Mouse (Mus musculus) adrenal gland, adult (tissue): ENCODE data around the gene Phldb1.

Source experiments
- DNase-seq, 2 experiments: peaks; one replicate each; pipeline ENCODE4 v3.0.0; 2022 to 2023; ENCODE audit warnings: low spot score in 1 of 2; ENCODE audit not compliant: inconsistent age in 2 of 2

Phldb1 gene

DNA sequence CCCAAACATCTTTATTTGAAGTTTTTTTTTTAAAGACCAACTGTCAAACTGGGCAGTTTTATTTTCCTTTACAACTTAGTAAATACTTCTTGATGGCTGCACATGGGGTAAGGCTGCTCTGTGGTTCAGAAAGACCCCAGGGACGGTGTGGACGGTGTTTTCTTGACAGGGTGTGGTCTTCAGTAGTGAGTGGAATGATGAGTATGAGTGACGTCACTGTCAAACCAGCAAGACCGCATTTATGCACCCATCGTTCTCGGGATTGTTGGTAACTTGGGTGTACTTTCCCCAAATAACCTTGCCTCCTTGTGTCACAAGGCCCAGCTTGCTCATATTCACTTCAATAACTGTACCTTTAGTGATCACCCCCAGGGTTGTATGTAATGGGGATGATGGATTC is 71.3 kb downstream of the Phldb1 start:
- no peak for DNase-seq

DNA sequence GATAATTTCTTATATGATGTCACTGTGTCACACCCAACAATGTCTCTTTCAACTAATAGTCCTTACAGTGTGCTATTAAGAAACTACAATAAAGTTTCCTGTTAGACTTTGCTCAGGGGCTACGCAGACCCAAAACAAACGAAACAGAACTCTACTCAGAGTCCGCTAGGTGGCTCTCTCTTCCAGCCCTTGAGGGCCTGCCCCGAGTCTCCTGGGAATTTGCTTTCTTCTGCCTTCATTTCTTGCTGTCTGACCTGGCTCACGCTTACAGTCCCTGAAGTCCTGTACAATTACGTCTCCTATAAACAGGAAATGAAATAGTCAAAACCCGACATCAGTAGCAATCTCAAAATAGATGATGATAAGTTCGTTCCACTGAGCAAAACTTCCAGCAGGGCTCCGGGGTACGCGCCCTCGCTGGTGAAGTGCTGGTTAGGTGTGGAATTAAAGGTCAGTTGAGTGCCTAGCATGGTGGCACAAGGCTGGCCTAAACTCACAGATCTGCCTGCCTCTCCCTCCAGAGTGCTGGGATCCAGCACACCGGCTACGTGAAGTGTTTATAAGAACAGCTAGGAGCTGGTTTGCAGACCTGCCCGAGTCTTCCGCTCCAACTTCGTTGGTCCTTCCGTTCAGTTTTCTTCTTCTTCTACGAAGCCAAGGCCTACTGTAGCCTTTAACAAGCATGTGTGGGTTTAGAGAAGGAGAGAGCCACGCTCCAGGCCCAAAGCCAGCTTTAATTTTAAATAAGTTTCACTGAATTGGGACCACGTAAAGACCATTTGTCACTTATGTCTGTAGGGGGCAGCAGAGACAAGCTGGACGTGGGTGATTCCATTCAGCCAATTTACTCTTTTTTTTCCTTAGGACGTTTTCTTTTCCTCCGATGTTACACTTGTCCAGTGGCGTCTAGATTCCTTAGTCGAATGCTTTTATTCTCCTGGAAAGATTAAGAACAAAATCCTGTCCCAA is 79.6 kb downstream of the Phldb1 start:
- peak; percentile 59 to 88 for DNase-seq

- no peak for DNase-seq
Observed at GRCm38 (mm10) chr9:44653896-44654295, 81.1 kb downstream of the Phldb1 start.

GRCm38 (mm10) chr9:44652027-44652426 is 83.0 kb downstream of the Phldb1 start:
- peak; percentile 81 to 90 for DNase-seq

DNA sequence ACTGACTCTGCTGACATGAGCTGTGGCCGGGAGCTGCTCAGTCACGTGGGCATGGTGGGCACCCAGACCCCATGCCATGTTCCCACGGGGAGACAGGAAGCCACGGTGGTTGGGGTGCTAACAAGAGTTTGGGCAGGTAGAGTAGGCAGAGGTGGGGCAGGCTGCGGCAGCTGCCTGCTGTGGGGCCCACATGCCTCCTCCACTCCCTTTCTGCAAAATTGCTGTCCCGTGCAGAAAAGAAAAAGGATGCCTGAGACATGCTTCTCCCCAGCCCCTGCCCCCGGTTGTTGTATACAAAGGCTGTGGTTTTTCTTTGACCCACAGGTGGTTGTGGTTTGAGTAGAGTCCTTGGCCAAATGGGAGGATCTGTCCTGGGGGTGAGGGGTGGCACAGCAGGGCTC is 86.1 kb downstream of the Phldb1 start:
- DNase-seq = no peak

- no peak for DNase-seq
Observed at GRCm38 (mm10) chr9:44647656-44648055, 87.3 kb downstream of the Phldb1 start.

DNA sequence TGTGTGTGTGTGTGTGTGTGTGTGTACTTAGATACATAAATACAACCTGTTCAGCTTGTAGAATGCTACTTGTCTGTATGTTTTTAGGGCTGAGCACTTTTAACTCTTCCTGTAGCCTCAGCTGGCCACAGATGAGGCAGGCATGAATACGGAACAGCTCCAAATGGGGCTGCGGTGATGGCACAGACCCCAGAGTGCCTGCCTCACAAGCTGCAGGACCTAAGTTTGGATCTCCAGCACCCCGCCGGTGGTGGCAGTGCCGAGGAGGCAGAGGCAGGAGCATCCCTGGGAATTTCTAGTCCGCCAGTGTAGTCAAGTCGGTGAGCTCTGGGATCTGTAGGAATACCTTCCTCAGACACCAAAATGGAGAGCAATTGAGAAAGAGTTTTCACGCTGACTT is 88.0 kb downstream of the Phldb1 start:
- DNase-seq = no peak

GRCm38 (mm10) chr9:44646366-44646765 is 88.6 kb downstream of the Phldb1 start:
- no peak for DNase-seq

DNA sequence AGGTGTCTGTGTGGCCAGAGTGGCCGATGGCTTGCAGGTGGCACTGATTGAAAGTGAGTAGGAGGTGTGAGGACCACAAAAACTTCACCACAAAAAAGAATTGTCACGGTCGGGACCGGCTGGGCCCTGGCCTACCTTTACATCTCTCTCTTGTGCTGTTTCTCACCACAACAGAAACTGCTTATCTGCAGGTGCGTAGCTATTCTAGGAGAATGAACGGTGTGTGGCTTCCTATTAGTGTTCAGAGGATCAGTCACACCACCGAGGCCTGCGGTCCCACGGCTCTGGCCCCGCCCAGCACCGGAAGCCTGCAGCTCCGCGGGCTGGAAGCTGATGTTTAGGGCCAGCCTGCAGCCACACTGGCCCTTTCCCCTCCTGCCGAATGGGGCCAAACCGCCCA is 89.1 kb downstream of the Phldb1 start:
- no peak for DNase-seq

DNA sequence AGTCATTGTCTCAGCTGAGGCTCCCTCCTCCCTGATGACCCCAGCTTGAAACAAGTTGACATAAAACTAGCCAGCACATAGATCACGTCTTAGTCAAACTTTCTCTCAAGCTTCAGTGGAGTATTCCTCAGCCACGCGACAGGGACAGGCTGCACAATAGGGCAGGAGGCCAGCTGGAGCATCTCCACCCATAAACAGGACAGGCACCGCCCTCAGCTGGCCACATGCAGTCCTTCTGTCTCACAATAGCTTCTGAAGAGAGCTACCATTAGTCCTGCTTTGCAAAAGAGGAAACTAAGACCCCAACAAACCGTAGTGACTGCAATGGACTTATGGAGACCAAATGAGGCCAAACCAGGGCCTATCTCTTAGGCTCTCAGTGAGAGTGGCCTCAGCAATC is 89.5 kb downstream of the Phldb1 start:
- DNase-seq = peak; percentile 50 to 60

- DNase-seq = no peak
Observed at GRCm38 (mm10) chr9:44644186-44644585, 90.8 kb downstream of the Phldb1 start.

DNA sequence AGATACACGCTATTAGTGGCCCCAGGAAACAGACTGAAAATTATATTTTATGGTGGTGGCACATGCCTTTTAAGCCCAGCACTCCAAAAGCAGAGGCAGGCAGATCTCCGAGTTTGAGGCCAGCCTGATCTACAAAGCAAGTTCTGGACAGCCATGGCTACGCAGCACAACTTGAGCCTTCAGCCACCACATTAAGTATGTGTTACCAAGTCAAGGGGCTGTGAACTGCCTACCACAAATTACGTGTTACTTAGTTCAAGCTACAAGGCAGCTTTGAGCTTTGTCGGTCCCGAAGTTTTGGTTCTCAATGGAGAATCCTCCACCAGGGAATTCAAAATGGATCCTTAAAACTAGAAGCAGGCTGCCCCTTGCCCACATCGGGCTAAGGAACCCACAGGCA is 91.9 kb downstream of the Phldb1 start:
- DNase-seq = no peak

DNA sequence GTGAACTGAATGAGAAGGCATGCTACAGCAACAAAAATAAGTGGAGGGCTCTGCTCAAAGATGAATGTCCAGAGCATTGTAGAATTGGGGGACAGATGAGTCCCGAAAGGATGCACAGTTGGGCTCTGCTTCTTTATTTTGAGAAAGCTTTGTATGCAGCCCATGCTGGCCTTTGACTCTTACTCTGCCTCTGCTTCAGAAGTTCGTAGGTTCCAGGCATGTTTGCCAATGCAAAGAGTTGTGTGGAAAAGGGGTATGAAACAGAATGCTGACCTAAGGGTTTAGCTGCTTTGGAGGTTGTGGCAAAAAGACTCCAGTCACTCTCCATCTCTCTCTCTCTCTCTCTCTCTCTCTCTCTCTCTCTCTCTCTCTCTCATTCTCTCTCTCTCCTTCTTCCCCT is 93.4 kb downstream of the Phldb1 start:
- DNase-seq = no peak

DNA sequence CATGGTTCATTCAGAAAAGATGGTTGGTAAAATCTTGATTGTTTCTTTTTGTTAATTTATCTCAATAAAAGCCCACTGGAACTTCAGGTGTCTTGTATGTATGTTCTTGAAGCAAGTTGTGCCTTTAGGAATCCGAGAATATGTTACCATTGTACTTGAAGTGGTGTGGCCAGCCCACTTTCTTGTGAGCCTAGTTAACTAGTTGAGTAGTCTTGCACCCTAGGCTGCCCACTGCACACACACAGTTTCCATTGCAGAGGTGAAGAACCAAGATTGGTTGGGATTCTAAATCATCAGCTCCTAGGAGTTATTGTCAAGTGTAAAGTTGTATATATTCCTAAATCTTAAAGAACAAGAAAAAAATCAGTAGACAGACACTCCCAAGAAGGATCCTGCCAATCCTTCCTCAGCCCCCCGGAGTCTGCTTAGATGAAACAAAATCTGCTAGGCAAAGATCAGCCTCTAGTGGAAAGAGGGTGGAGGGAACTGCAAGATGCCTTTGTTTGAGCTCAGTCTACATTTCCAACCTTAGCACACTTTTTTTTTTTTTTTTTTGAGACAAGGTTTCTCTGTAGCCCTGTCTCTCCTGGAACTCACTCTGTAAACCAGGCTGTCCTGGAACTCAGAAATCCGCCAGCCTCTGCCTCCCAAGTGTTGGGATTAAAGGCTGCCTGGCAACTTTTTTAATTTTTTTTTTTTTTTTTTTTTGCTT is 94.2 kb downstream of the Phldb1 start:
- DNase-seq = no peak

DNA sequence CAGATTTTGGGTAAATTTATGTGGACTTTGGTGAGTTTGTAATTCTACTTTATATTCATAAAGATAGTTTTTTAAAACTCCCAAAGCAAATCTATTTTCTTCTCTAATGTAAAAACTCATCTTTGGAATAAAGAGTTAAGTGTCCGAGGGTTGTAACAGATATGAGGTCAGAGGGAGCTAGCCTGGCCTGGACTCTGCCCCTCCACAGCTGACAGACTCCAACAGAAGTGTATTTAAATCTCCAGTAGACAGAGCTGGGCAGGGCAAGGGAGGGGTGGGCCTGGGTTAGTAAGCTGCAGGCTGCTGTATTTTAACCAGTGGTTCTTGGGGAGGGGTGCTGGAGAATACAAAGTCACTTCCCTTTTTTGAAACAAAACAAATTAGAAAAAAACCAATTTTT is 95.0 kb downstream of the Phldb1 start:
- peak in 1 of 2 experiments; percentile 26 for DNase-seq

DNA sequence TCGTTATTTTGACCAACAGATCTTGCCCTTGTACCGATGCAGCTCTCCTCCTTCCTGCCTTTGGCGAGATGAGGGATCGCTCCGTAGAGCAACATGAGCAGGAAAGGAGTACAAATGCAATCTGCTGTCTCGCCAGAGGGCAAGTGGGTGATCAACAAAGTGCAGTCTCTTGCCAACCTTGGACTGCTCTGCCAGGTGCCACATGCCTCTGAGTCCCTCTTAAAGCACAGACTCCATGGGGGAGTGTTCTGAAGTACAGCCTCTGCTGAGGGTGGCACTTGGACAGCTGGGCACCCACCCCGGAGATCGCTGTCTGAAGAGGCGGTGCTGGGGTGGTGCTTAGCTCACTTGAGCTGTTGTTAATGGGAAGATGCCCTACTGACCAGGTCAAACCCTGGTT is 96.3 kb downstream of the Phldb1 start:
- peak in 1 of 2 experiments; percentile 40 for DNase-seq

DNA sequence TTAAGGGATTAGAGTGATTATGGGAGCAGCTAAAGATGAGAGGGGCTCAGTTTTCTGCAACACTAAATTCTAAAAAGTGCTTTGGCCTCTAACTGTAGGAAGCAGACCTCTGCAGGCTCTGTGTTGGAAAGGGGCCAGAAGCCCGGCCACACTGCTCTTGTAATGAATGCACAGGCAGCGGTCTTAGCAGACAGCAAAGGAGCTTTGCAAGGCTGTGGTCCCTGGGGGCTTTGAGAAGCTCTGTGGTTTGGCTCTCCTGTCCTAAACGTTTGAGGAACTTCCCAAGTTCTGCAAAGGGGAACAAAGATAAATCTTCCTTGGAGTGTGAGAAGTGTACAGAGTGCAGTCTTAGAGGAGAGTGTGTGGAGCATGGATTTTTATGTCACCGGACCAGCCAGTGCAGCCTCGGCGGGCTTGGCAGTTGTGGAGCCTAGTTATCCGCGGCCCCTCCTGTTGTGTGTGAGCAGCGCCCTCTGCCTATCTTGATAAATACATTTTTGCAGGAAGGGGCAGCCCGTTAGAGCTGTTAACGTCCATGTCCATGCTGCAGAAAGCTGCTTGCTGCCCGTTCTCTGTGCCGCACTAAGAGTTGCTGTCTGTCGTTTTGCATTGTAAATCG is 97.3 kb downstream of the Phldb1 start:
- DNase-seq = peak; percentile 32 to 59
